Mouse (Mus musculus): ENCODE measurements around the gene Prkar1b. TPM values are rescaled to one million over a fixed set of nuclear protein-coding genes. Genes with fewer than 3 reads are reported as not detected.

Gene Prkar1b
- polyA plus RNA-seq, 1 experiment from 2014 or later = 25.8 TPM

- ATAC-seq (ENCODE audit: insufficient read depth, low FRiP score) = no peak
- WGBS = 73% methylated on average over 15 of the region's 15 CpGs
- no peaks in the 10 kb centered on the region for H3K4me1 ChIP-seq (ENCODE audit: control insufficient read depth, insufficient read depth, low read length)
- H3K36me3 ChIP-seq (ENCODE audit: control insufficient read depth, insufficient read depth, low read length) = no peaks in the 10 kb centered on the region
- H3K9me3 ChIP-seq (replicated peaks; ENCODE audit: control insufficient read depth, low read length) = no peaks in the 10 kb centered on the region
- H3K27me3 ChIP-seq (ENCODE audit: control insufficient read depth, insufficient read depth, low read length) = no peaks in the 10 kb centered on the region
- no peak overlapping the region for H3K4me2 ChIP-seq (ENCODE audit: low read depth, low read length)
- H3K4me3 ChIP-seq (replicated peaks; ENCODE audit: low read length) = no peak overlapping the region
- no peak overlapping the region for H3K9ac ChIP-seq (ENCODE audit: low read length)
- H3K27ac ChIP-seq (ENCODE audit: low read length) = no peak overlapping the region
Measured at GRCm38 (mm10) chr5:139017371-139018124, 132.3 kb downstream of the Prkar1b start.

- Histone ChIP-seq H3K4me3 (replicated peaks; ENCODE audit: low read length) (no peak overlapping the region), H3K9me3 (replicated peaks; ENCODE audit: control insufficient read depth, low read length) (no peaks in the 10 kb centered on the region), H3K4me1 (ENCODE audit: control insufficient read depth, insufficient read depth, low read length) (no peaks in the 10 kb centered on the region), H3K27me3 (ENCODE audit: control insufficient read depth, insufficient read depth, low read length) (no peaks in the 10 kb centered on the region), H3K36me3 (ENCODE audit: control insufficient read depth, insufficient read depth, low read length) (no peaks in the 10 kb centered on the region), H3K4me2 (ENCODE audit: low read depth, low read length) (no peak overlapping the region), H3K27ac (ENCODE audit: low read length) (no peak overlapping the region), H3K9ac (ENCODE audit: low read length) (no peak overlapping the region)
- ATAC-seq (ENCODE audit: insufficient read depth, low FRiP score) = peak; percentile 61; the same call in 1 of the 2 replicates
- WGBS = 50% methylated on average over 3 of the region's 3 CpGs
Measured at GRCm38 (mm10) chr5:139015097-139015496, 134.7 kb downstream of the Prkar1b start.

GRCm38 (mm10) chr5:139010649-139011048 lies 139.2 kb downstream of the Prkar1b start:
- Histone ChIP-seq H3K4me1 (ENCODE audit: control insufficient read depth, insufficient read depth, low read length) (no peaks in the 10 kb centered on the region), H3K4me3 (replicated peaks; ENCODE audit: low read length) (no peak overlapping the region), H3K27me3 (ENCODE audit: control insufficient read depth, insufficient read depth, low read length) (no peaks in the 10 kb centered on the region), H3K4me2 (ENCODE audit: low read depth, low read length) (no peak overlapping the region), H3K9ac (ENCODE audit: low read length) (no peak overlapping the region), H3K9me3 (replicated peaks; ENCODE audit: control insufficient read depth, low read length) (no peaks in the 10 kb centered on the region), H3K36me3 (ENCODE audit: control insufficient read depth, insufficient read depth, low read length) (no peaks in the 10 kb centered on the region), H3K27ac (ENCODE audit: low read length) (no peak overlapping the region)
- no peak for ATAC-seq (ENCODE audit: insufficient read depth, low FRiP score)
- WGBS = 77% methylated on average over 2 of the region's 2 CpGs

GRCm38 (mm10) chr5:139007141-139007775 lies 142.5 kb downstream of the Prkar1b start:
- WGBS = 46% methylated on average over 4 of the region's 4 CpGs
- H3K4me2 ChIP-seq (ENCODE audit: low read depth, low read length) = no peak overlapping the region
- no peak overlapping the region for H3K9ac ChIP-seq (ENCODE audit: low read length)
- no peak overlapping the region for H3K4me3 ChIP-seq (replicated peaks; ENCODE audit: low read length)
- no peak; the same call in 1 of the 2 replicates for ATAC-seq (ENCODE audit: insufficient read depth, low FRiP score)
- no peaks in the 10 kb centered on the region for H3K4me1 ChIP-seq (ENCODE audit: control insufficient read depth, insufficient read depth, low read length)
- H3K27me3 ChIP-seq (ENCODE audit: control insufficient read depth, insufficient read depth, low read length) = no peaks in the 10 kb centered on the region
- H3K27ac ChIP-seq (ENCODE audit: low read length) = no peak overlapping the region
- no peaks in the 10 kb centered on the region for H3K36me3 ChIP-seq (ENCODE audit: control insufficient read depth, insufficient read depth, low read length)
- H3K9me3 ChIP-seq (replicated peaks; ENCODE audit: control insufficient read depth, low read length) = no peaks in the 10 kb centered on the region

- H3K27me3 ChIP-seq (ENCODE audit: control insufficient read depth, insufficient read depth, low read length) = no peaks in the 10 kb centered on the region
- H3K4me3 ChIP-seq (replicated peaks; ENCODE audit: low read length) = no peak overlapping the region
- no peak overlapping the region for H3K27ac ChIP-seq (ENCODE audit: low read length)
- no peak overlapping the region for H3K9ac ChIP-seq (ENCODE audit: low read length)
- 0 out of 2 replicates have a peak, but pooled peaks cover 3% of the 10 kb centered on the region for H3K9me3 ChIP-seq (replicated peaks; ENCODE audit: control insufficient read depth, low read length)
- 81% methylated on average over 6 of the region's 6 CpGs for WGBS
- H3K4me2 ChIP-seq (ENCODE audit: low read depth, low read length) = no peak overlapping the region
- no peaks in the 10 kb centered on the region for H3K4me1 ChIP-seq (ENCODE audit: control insufficient read depth, insufficient read depth, low read length)
- H3K36me3 ChIP-seq (ENCODE audit: control insufficient read depth, insufficient read depth, low read length) = no peaks in the 10 kb centered on the region
- ATAC-seq (ENCODE audit: insufficient read depth, low FRiP score) = no peak
Measured at GRCm38 (mm10) chr5:139004588-139004987, 145.2 kb downstream of the Prkar1b start.

DNA sequence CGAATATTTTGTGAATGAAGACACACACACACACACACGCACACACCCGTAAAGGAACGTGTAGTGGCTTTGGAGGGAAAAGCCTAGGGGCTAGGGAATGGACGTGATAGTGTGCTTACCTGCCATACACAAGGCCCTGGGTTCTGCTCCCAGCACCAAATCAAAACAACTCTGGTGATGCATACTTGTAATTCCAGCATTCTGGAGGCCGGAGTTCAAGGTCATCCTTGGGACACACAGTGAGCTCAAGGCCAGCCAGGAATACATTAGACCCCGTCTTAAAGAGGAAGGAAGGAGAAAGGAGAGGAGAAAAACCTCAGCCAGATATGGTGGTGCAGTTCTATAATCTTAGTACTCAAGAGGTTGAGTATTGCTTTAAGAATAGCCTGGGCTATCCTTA lies 150.1 kb downstream of the Prkar1b start:
- 74% methylated on average over 7 of the region's 7 CpGs for WGBS
- H3K27me3 ChIP-seq (ENCODE audit: control insufficient read depth, insufficient read depth, low read length) = peaks cover 27% of the 10 kb centered on the region
- ATAC-seq (ENCODE audit: insufficient read depth, low FRiP score) = no peak

GRCm38 (mm10) chr5:138997936-138998580 lies 151.7 kb downstream of the Prkar1b start:
- 4% methylated on average over 30 of the region's 30 CpGs for WGBS
- Histone ChIP-seq H3K27me3 (ENCODE audit: control insufficient read depth, insufficient read depth, low read length) (peaks cover 27% of the 10 kb centered on the region), H3K9me3 (replicated peaks; ENCODE audit: control insufficient read depth, low read length) (0 out of 2 replicates have a peak, but pooled peaks cover 3% of the 10 kb centered on the region), H3K9ac (ENCODE audit: low read length) (peak overlapping the region; percentile 61), H3K4me2 (ENCODE audit: low read depth, low read length) (peak overlapping the region; percentile 93), H3K4me1 (ENCODE audit: control insufficient read depth, insufficient read depth, low read length) (peaks cover 38% of the 10 kb centered on the region), H3K36me3 (ENCODE audit: control insufficient read depth, insufficient read depth, low read length) (no peaks in the 10 kb centered on the region), H3K27ac (ENCODE audit: low read length) (peak overlapping the region; percentile 65; the same call in 1 of the 2 replicates), H3K4me3 (replicated peaks; ENCODE audit: low read length) (peak overlapping the region; percentile 85)
- ATAC-seq (ENCODE audit: insufficient read depth, low FRiP score) = peak; percentile 8

More for the DNA sequence above, 150.1 kb downstream of the Prkar1b start:
- Histone ChIP-seq H3K36me3 (ENCODE audit: control insufficient read depth, insufficient read depth, low read length) (no peaks in the 10 kb centered on the region), H3K4me2 (ENCODE audit: low read depth, low read length) (no peak overlapping the region), H3K4me1 (ENCODE audit: control insufficient read depth, insufficient read depth, low read length) (peaks cover 32% of the 10 kb centered on the region), H3K27ac (ENCODE audit: low read length) (no peak overlapping the region), H3K9ac (ENCODE audit: low read length) (no peak overlapping the region), H3K4me3 (replicated peaks; ENCODE audit: low read length) (no peak overlapping the region), H3K9me3 (replicated peaks; ENCODE audit: control insufficient read depth, low read length) (0 out of 2 replicates have a peak, but pooled peaks cover 3% of the 10 kb centered on the region)

GRCm38 (mm10) chr5:138997171-138997788 lies 152.5 kb downstream of the Prkar1b start, which contains the start of gene Pdgfa:
TSS of gene Pdgfa (minus strand) at chr5:138997370.
- no peaks in the 10 kb centered on the region for H3K36me3 ChIP-seq (ENCODE audit: control insufficient read depth, insufficient read depth, low read length)
- H3K9ac ChIP-seq (ENCODE audit: low read length) = peak within 1 kb of the TSS; percentile 95
- WGBS = 7% methylated on average over 48 of the region's 48 CpGs
- H3K9me3 ChIP-seq (replicated peaks; ENCODE audit: control insufficient read depth, low read length) = 0 out of 2 replicates have a peak, but pooled peaks cover 3% of the 10 kb centered on the region
- peak within 1 kb of the TSS; percentile 93 for H3K4me2 ChIP-seq (ENCODE audit: low read depth, low read length)
- H3K4me1 ChIP-seq (ENCODE audit: control insufficient read depth, insufficient read depth, low read length) = peaks cover 45% of the 10 kb centered on the region
- H3K4me3 ChIP-seq (replicated peaks; ENCODE audit: low read length) = peak within 1 kb of the TSS; percentile 85
- ATAC-seq (ENCODE audit: insufficient read depth, low FRiP score) = 0 out of 2 replicates have a peak, but pooled peaks have one; percentile 11
- peaks cover 27% of the 10 kb centered on the region for H3K27me3 ChIP-seq (ENCODE audit: control insufficient read depth, insufficient read depth, low read length)
- peak within 1 kb of the TSS; percentile 94 for H3K27ac ChIP-seq (ENCODE audit: low read length)
